Mouse (Mus musculus) small intestine, adult 2 months (tissue): Measurements from ENCODE around the gene Azin2.

ENCODE experiments used
- CTCF ChIP-seq: fragments of 200-500 bp; IDR thresholded peaks from 2 replicates; pipeline ENCODE4 v1.5.1; 2012; ENCODE audit warnings: low read depth, mild to moderate bottlenecking, control low read depth, inconsistent platforms, low read length, moderate library complexity, mixed read lengths; ENCODE audit not compliant: insufficient replicate concordance, insufficient read length; ENCODE audit errors: extremely low read depth
- POLR2A ChIP-seq: fragments of 200-500 bp; IDR thresholded peaks from 2 replicates; pipeline ENCODE4 v1.6.1; 2012; ENCODE audit warnings: low read depth, mild to moderate bottlenecking, control low read depth, inconsistent platforms, low read length, moderate library complexity

- TF ChIP-seq POLR2A (no peak), CTCF (no peak)
Observed at GRCm38 (mm10) chr4:128970417-128970807, 8.2 kb upstream of the Azin2 start.
